Mouse (Mus musculus): ENCODE results near the gene Aqp11.

- TF ChIP-seq CTCF (IDR thresholded peaks at IDR 0.05; ENCODE audit: control insufficient read depth, insufficient read depth, insufficient replicate concordance, low read depth, low read length) (no peak), POLR2A (IDR thresholded peaks at IDR 0.05; ENCODE audit: control insufficient read depth, low read depth, low read length) (no peak)
These were observed 39.1 kb upstream of the Aqp11 start for GRCm38 (mm10) chr7:97777191-97777590.

All from testis, adult 2 months (tissue).